Mouse (Mus musculus) kidney, adult 2 months (tissue): Measurements from ENCODE around the gene Pop5. TPM values are rescaled to one million over a fixed set of nuclear protein-coding genes. Genes with fewer than 3 reads are reported as not detected.

ENCODE experiments used
- DNase-seq: peaks from one replicate; pipeline ENCODE4 v3.0.0; 2021
- H3K27ac ChIP-seq: fragments of 200-500 bp; 2 replicates; pipeline ENCODE4 v1.5.1; 2012; ENCODE audit warnings: low read depth, low read length, control low read depth, inconsistent platforms; ENCODE audit not compliant: insufficient read depth
- H3K27me3 ChIP-seq: fragments of 200-500 bp; replicated peaks from 2 replicates; pipeline ENCODE4 v1.6.1; 2012; ENCODE audit warnings: mild to moderate bottlenecking, moderate library complexity, low read length, inconsistent platforms; ENCODE audit not compliant: control insufficient read depth, insufficient read depth
- H3K36me3 ChIP-seq: fragments of 200-500 bp; 2 replicates; pipeline ENCODE4 v1.6.1; 2012; ENCODE audit warnings: mild to moderate bottlenecking, moderate library complexity, low read length, inconsistent platforms; ENCODE audit not compliant: control insufficient read depth, insufficient read depth
- H3K4me1 ChIP-seq: fragments of 200-500 bp; 2 replicates; pipeline ENCODE4 v1.6.1; 2011; ENCODE audit warnings: low read length; ENCODE audit not compliant: control insufficient read depth, insufficient read depth
- H3K4me3 ChIP-seq: fragments of 200-500 bp; 2 replicates; pipeline ENCODE4 v1.5.1; 2011; ENCODE audit warnings: mild to moderate bottlenecking, low read depth, low read length, control low read depth; ENCODE audit not compliant: insufficient read depth
- CTCF ChIP-seq: fragments of 200-500 bp; conservative IDR thresholded peaks from 2 replicates; pipeline ENCODE4 v1.5.1; 2011; ENCODE audit warnings: low read depth, mild to moderate bottlenecking, control low read depth, low read length, moderate library complexity, mixed read lengths; ENCODE audit not compliant: insufficient read depth, insufficient read length
- POLR2A ChIP-seq: fragments of 200-500 bp; IDR thresholded peaks from one replicate; pipeline ENCODE4 v1.6.1; 2011; ENCODE audit warnings: low read depth, low read length, control low read depth
- WGBS: fragments of 180-500 bp; shearing (Covaris S2); methylation state at CpG from one replicate; pipeline ENCODE4 v1.1.7; 2018; 5-methylcytosine and 5-hydroxymethylcytosine counted together
- polyA plus RNA-seq: library from polyadenylated mRNA; depleted of rRNA; stranded (reverse); fragments of >200 nt; gene quantifications from 2 replicates; pipeline ENCODE4 v1.2.3, GENCODE M21; 2012

The Pop5 gene
- polyA plus RNA-seq, 1 experiment, result 132 TPM

DNA sequence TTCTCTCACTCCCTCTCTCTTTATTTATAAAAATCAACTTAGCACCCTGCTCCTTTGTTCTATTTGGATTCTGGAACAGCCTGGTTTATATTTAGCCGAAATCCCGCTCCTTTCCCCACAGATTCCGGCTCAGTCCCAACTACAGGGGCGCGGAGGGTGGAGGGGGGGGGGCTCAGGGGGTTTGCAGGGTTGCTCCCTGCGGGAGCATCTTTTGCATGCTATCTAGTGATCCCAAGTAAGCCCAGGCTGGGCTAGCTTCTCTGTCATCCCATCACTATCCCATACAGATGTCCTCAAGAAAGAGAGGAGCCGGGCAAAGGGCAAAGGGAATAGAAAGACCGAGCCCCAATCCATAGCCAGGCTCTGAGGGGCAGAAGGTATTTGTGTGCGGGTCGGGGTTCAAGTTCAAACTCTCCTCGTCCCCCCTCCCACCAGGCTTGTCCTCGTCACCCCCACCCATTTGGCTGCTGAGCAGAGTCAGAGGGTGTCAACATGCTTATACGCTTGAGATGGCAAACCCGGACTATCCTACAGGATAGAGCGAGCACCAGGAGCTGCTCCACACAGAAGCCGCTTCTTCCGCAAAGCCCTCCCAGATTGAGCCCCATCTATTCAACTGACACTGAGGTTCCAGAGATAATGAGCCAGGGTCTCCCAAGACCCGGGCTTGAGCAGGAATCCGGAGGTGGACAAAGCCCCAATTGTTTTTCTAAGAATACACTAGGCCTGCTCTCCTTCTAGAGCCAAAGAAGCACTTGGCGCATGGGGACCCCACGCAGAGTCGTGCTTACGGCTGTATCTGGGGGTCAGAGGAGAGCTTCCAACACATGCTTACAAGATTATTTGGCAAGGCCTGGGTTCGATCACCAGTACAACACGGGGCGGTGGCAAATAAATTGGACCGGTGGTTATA lies 20.1 kb upstream of the Pop5 start:
- 46% methylated on average over 27 of the region's 27 CpGs for WGBS
- Histone ChIP-seq H3K4me1 (no peaks in the 10 kb centered on the region), H3K36me3 (no peaks in the 10 kb centered on the region), H3K27me3 (peaks cover 3% of the 10 kb centered on the region; the same call in 1 of the 2 replicates), H3K27ac (no peak overlapping the region), H3K4me3 (no peak overlapping the region)
- no peak for DNase-seq
- TF ChIP-seq CTCF (no peak), POLR2A (no peak)

DNA sequence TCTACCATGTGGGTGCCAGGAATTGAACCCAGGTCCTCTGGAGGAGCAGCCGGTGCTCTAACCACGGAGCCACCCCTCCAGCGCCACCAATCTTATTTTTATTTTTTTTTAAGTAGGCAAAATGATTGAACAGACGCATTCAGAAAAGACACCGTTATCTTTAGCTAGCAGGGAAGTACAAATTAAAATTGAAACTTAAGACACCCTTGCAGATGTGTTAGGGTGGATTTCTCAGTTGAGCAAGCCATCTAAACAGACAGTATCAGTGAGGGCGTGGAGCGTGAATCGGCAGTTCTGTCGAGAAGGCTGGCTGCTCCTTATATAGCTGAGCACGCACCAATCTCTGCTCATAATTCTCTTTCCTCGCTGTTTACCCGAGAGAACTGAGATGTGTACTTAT lies 17.6 kb upstream of the Pop5 start:
- TF ChIP-seq POLR2A (no peak), CTCF (no peak)
- Histone ChIP-seq H3K36me3 (no peaks in the 10 kb centered on the region), H3K4me3 (no peak overlapping the region), H3K27me3 (peaks cover 3% of the 10 kb centered on the region; the same call in 1 of the 2 replicates), H3K4me1 (no peaks in the 10 kb centered on the region), H3K27ac (no peak overlapping the region)
- 66% methylated on average over 12 of the region's 12 CpGs for WGBS
- no peak for DNase-seq

DNA sequence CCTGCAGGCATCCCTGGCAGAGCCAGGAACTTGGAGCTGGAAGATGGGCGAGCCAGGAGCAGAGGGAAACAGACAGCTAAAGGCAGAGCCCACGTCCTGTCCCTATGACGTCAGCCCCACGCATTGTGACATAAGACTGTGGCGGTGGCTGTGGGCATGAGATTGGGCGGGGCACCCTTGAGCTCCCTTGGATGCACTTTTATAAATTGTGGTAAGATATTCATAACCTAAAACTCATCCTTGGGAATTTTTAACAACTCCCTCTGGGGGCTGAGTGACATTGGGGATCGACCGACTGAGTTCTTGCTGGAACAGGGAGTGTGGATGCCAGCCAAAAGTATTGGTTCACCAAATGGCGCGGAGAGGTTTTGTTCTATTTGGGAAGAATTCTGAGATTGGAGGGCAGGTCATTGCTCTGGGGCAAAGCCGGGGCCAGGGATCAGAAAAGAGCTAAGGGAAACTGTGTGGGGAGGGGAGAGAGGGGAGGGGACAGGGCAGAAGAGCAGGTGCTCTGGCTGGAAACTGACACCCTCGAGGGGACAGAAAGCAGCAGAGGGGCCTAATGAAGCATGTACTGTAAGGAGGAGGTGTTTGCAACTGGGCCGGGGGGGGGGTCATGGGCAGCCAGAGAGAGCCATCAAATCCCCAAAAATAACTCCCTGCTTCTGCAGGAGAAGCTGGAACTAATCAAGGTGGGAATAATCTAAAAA lies 14.6 kb upstream of the Pop5 start:
- no peaks in the 10 kb centered on the region; the same call in 1 of the 2 replicates for H3K27me3 ChIP-seq
- WGBS, result 31% methylated on average over 13 of the region's 13 CpGs
- no peak overlapping the region for H3K27ac ChIP-seq
- H3K4me3 ChIP-seq, result no peak overlapping the region
- DNase-seq, result no peak
- H3K36me3 ChIP-seq, result no peaks in the 10 kb centered on the region
- TF ChIP-seq CTCF (no peak), POLR2A (no peak)
- no peaks in the 10 kb centered on the region for H3K4me1 ChIP-seq

DNA sequence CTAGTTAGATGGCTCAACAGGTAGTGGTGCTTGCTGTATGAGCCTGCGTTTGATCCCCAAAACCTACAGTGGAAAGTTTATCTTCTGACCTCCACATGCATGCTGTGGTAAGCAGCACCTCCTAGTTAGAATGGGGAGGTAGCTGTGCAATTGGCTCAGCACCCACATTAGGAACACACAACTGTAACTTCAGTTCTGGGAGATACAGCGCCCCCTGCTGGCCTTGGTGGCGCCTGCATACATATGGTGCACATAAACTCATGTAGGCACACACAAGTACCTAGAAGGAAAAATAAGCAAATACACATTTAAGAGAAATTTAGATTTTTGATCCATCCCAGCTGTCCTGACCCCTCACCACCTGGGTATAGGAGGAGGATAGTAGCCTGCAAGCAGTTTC lies 13.2 kb upstream of the Pop5 start:
- 75% methylated on average over 3 of the region's 3 CpGs for WGBS
- Histone ChIP-seq H3K4me1 (no peaks in the 10 kb centered on the region), H3K4me3 (no peak overlapping the region), H3K36me3 (no peaks in the 10 kb centered on the region), H3K27me3 (no peaks in the 10 kb centered on the region; the same call in 1 of the 2 replicates), H3K27ac (no peak overlapping the region)
- TF ChIP-seq POLR2A (no peak), CTCF (0 out of 2 replicates have a peak, but pooled peaks have one; percentile 8)
- DNase-seq, result no peak

DNA sequence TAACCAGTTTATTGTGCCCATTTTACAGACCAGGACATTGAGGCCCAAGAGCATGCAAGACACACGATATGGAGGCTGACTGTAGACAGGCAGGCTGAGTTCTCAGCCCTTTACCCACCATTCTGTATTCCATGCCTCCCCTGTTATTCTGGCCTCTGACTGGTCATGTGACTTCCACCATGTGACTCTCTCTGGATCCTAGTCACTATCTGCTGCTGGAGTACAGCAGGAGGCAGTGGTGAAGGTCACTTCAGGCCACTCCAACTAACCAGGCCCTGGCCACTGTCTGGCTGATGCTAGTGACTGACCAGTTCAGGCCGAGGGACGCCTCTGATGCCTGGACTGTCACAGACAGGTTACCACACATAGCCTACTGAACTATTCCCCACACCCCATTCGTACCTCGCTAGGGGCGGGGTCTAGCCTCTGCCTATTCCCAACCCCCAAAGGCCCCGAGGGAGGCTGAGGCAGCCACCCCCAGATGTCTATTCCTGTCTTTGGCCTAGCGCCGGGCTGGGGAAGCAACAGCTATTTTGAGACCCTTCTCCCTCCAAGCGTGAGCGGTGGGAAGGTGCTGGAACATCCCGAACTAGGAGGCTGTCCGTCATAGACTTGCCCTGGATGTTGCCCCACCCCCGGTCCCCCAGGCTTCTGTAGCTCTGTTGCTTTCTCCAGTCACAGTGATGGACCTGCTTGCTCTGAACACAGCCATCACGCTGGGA lies 4.6 kb upstream of the Pop5 start:
- Histone ChIP-seq H3K36me3 (no peaks in the 10 kb centered on the region), H3K27ac (no peak overlapping the region), H3K27me3 (no peaks in the 10 kb centered on the region), H3K4me1 (no peaks in the 10 kb centered on the region), H3K4me3 (no peak overlapping the region)
- WGBS, result 66% methylated on average over 15 of the region's 15 CpGs
- TF ChIP-seq CTCF (no peak), POLR2A (no peak)
- no peak for DNase-seq

DNA sequence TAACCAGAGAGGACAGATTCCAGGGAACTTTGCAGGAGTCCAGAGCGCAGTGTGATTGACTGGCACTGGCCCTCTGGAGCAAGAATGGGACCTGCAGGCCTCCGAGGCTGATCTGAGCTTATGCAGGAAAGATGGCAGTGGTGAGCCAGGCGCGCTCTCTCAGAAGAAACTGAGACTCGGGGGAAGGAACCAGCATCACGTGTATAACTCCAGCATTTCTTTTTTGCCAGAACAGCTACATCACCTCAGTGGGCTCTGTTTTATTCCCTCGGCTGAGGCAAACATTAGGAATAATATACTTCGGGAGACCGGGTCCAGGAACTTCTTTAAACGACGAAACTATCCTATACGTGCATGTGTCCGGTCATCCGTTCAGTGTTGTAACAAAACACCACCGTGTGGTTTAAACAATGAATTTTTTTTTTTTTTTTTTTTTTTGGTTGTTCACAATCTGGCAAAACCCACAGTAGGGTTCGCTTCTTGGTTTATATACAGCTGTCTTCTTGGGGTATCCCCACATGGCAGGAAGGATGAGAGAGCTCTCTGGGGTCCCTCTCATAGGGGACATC lies 4.0 kb upstream of the Pop5 start:
- DNase-seq, result no peak
- H3K27ac ChIP-seq, result no peak overlapping the region
- WGBS, result 29% methylated on average over 16 of the region's 16 CpGs

More for the DNA sequence above, 4.0 kb upstream of the Pop5 start:
- Histone ChIP-seq H3K4me1 (no peaks in the 10 kb centered on the region), H3K4me3 (no peak overlapping the region), H3K27me3 (no peaks in the 10 kb centered on the region), H3K36me3 (no peaks in the 10 kb centered on the region)
- TF ChIP-seq CTCF, result no peak
- TF ChIP-seq POLR2A, result no peak
